ENCODE assay signal across 12 mouse cellular contexts in genomic region chr13:111936983-111937382, GRCm38 (mm10).
DNase-seq lines count a peak whose midpoint lies in the region; ATAC-seq lines count a peak whose summit lies in the region.
"Had no signal": no experiment of that assay in that cellular context is flagged by ENCODE, and none has a peak within 500 bp of the region (broad histone marks: within the 10 kb centered on the region; RNA-seq: fewer than 3 reads in every experiment).

No protein-coding gene starts in this region.

- peaks cover 14% of the 10 kb centered on the region for H3K4me1 ChIP-seq in heart, embryonic 16.5 days (ENCODE audit: control insufficient read depth, insufficient read depth, low read length)
- peaks cover 7% of the 10 kb centered on the region; the same call in 1 of the 2 replicates for H3K4me1 ChIP-seq in midbrain, embryonic 12.5 days
- H3K4me1 ChIP-seq in midbrain, embryonic 10.5 days: peaks cover 8% of the 10 kb centered on the region
- peaks cover 48% of the 10 kb centered on the region for H3K4me1 ChIP-seq in kidney, embryonic 16.5 days (ENCODE audit: insufficient read depth, low read length)
- H3K4me1 ChIP-seq in midbrain, embryonic 13.5 days (replicated peaks): peaks cover 8% of the 10 kb centered on the region; the same call in 1 of the 2 replicates

- ATAC-seq in heart, embryonic 16.5 days (replicated peaks; ENCODE audit: extremely low read depth, insufficient read depth, low FRiP score): peak; percentile 64; the same call in 1 of the 2 replicates
- ATAC-seq in midbrain, embryonic 12.5 days (ENCODE audit: low FRiP score, low read depth): 0 out of 2 replicates have a peak, but pooled peaks have one; percentile 9
- no peak for ATAC-seq in kidney, embryonic 16.5 days (ENCODE audit: low FRiP score, low TSS enrichment)
- no peak for ATAC-seq in midbrain, embryonic 13.5 days

- no peak overlapping the region for H3K9ac ChIP-seq in heart, embryonic 16.5 days (ENCODE audit: low read length)
- no peak overlapping the region for H3K9ac ChIP-seq in midbrain, embryonic 12.5 days (replicated peaks)
- H3K9ac ChIP-seq in kidney, embryonic 16.5 days (replicated peaks; ENCODE audit: low read length): no peak overlapping the region
- H3K9ac ChIP-seq in midbrain, embryonic 13.5 days (replicated peaks): no peak overlapping the region
- H3K9ac ChIP-seq: forebrain, embryonic 12.5 days; limb, embryonic 13.5 days had no signal

- H3K27ac ChIP-seq in heart, embryonic 16.5 days (ENCODE audit: low read length): no peak overlapping the region
- no peak overlapping the region for H3K27ac ChIP-seq in midbrain, embryonic 12.5 days (replicated peaks)
- H3K27ac ChIP-seq in midbrain, embryonic 10.5 days (replicated peaks): no peak overlapping the region
- peak overlapping the region; percentile 85 for H3K27ac ChIP-seq in kidney, embryonic 16.5 days (ENCODE audit: low read length)
- H3K27ac ChIP-seq in macrophage: peak overlapping the region; percentile 98
- H3K27ac ChIP-seq in midbrain, embryonic 13.5 days: no peak overlapping the region
- H3K27ac ChIP-seq: forebrain, embryonic 12.5 days; left cerebral cortex, adult 2 months; limb, embryonic 13.5 days had no signal

- H3K27me3 ChIP-seq in heart, embryonic 16.5 days (ENCODE audit: control insufficient read depth, insufficient read depth, low read length): no peaks in the 10 kb centered on the region
- H3K27me3 ChIP-seq in midbrain, embryonic 12.5 days: no peaks in the 10 kb centered on the region
- no peaks in the 10 kb centered on the region for H3K27me3 ChIP-seq in midbrain, embryonic 10.5 days (ENCODE audit: low read depth, poor library complexity, severe bottlenecking)
- no peaks in the 10 kb centered on the region for H3K27me3 ChIP-seq in kidney, embryonic 16.5 days (ENCODE audit: insufficient read depth, low read length)
- no peaks in the 10 kb centered on the region for H3K27me3 ChIP-seq in midbrain, embryonic 13.5 days
- H3K27me3 ChIP-seq: forebrain, embryonic 12.5 days; limb, embryonic 13.5 days had no signal

- no peaks in the 10 kb centered on the region for H3K9me3 ChIP-seq in heart, embryonic 16.5 days (replicated peaks; ENCODE audit: control insufficient read depth, low read length)
- H3K9me3 ChIP-seq in midbrain, embryonic 12.5 days: no peaks in the 10 kb centered on the region
- H3K9me3 ChIP-seq in midbrain, embryonic 10.5 days (replicated peaks): no peaks in the 10 kb centered on the region
- H3K9me3 ChIP-seq in kidney, embryonic 16.5 days (ENCODE audit: low read length): no peaks in the 10 kb centered on the region
- no peaks in the 10 kb centered on the region for H3K9me3 ChIP-seq in midbrain, embryonic 13.5 days
- H3K9me3 ChIP-seq: forebrain, embryonic 12.5 days; limb, embryonic 13.5 days had no signal

- H3K79me2 ChIP-seq in macrophage (ENCODE audit: inconsistent target): peaks cover 33% of the 10 kb centered on the region; the same call in 1 of the 2 replicates

- no peak overlapping the region for H3K4me3 ChIP-seq in heart, embryonic 16.5 days (ENCODE audit: low read length)
- no peak overlapping the region for H3K4me3 ChIP-seq in midbrain, embryonic 12.5 days
- H3K4me3 ChIP-seq in midbrain, embryonic 10.5 days: no peak overlapping the region
- H3K4me3 ChIP-seq in kidney, embryonic 16.5 days (ENCODE audit: low read length): no peak overlapping the region
- no peak overlapping the region for H3K4me3 ChIP-seq in macrophage (ENCODE audit: inconsistent target)
- H3K4me3 ChIP-seq in midbrain, embryonic 13.5 days (replicated peaks): no peak overlapping the region
- H3K4me3 ChIP-seq: forebrain, embryonic 12.5 days; left cerebral cortex, adult 2 months; limb, embryonic 13.5 days had no signal

- no peak for DNase-seq in heart, postnatal 4 days
- DNase-seq in midbrain, embryonic 10.5 days (ENCODE audit: low spot score): no peak
- no peak for DNase-seq in retina, postnatal 1 day
- DNase-seq: right cerebral cortex, postnatal 4 days had no signal

- H3K4me2 ChIP-seq in heart, embryonic 16.5 days (ENCODE audit: low read depth, low read length): no peak overlapping the region
- no peak overlapping the region for H3K4me2 ChIP-seq in midbrain, embryonic 12.5 days (replicated peaks)
- no peak overlapping the region for H3K4me2 ChIP-seq in kidney, embryonic 16.5 days (replicated peaks; ENCODE audit: low read depth, low read length)
- H3K4me2 ChIP-seq in midbrain, embryonic 13.5 days (replicated peaks): no peak overlapping the region
- H3K4me2 ChIP-seq: forebrain, embryonic 12.5 days; limb, embryonic 13.5 days had no signal

- 57% methylated on average over 8 of the region's 8 CpGs for WGBS in heart, embryonic 16.5 days
- WGBS in midbrain, embryonic 12.5 days: 71% methylated on average over 8 of the region's 8 CpGs
- WGBS in midbrain, embryonic 10.5 days: 73% methylated on average over 8 of the region's 8 CpGs
- WGBS in kidney, embryonic 16.5 days: 57% methylated on average over 8 of the region's 8 CpGs
- 89% methylated on average over 8 of the region's 8 CpGs for WGBS in macrophage (ENCODE audit: missing documents)
- 63% methylated on average over 8 of the region's 8 CpGs for WGBS in midbrain, embryonic 13.5 days

- H3K36me3 ChIP-seq in heart, embryonic 16.5 days (ENCODE audit: control insufficient read depth, insufficient read depth): no peaks in the 10 kb centered on the region
- no peaks in the 10 kb centered on the region for H3K36me3 ChIP-seq in midbrain, embryonic 12.5 days
- H3K36me3 ChIP-seq in midbrain, embryonic 10.5 days: no peaks in the 10 kb centered on the region
- no peaks in the 10 kb centered on the region for H3K36me3 ChIP-seq in kidney, embryonic 16.5 days (ENCODE audit: insufficient read depth, low read length)
- no peaks in the 10 kb centered on the region for H3K36me3 ChIP-seq in macrophage (ENCODE audit: inconsistent target)
- no peaks in the 10 kb centered on the region for H3K36me3 ChIP-seq in midbrain, embryonic 13.5 days
- H3K36me3 ChIP-seq: forebrain, embryonic 12.5 days; limb, embryonic 13.5 days had no signal

Comparison
In these comparisons a context has a peak if more than half of its experiments do, and no peak if none do; other contexts are left out.
1. ATAC-seq: peak in heart, embryonic 16.5 days (single experiment) and midbrain, embryonic 12.5 days (single experiment); none in kidney, embryonic 16.5 days (single experiment) and midbrain, embryonic 13.5 days (single experiment).
2. H3K27ac ChIP-seq: peak in kidney, embryonic 16.5 days (single experiment) and macrophage (single experiment); none in heart, embryonic 16.5 days (single experiment), midbrain, embryonic 12.5 days (single experiment), midbrain, embryonic 10.5 days (single experiment) and midbrain, embryonic 13.5 days (single experiment).